Mouse (Mus musculus) hematopoietic stem cell, adult 5-6 weeks (primary cell): Measurements from ENCODE around the gene Slc50a1. TPM values are rescaled to one million over a fixed set of nuclear protein-coding genes. Genes with fewer than 3 reads are reported as not detected.

ENCODE experiments used
- ATAC-seq, 2 experiments: fragments of 125-278 bp in 1 of 2; replicated peaks in 1 of 2; 2 replicates each; pipeline ENCODE4 v1.8.0; 2016 to 2017; ENCODE audit warnings: inconsistent platforms in 2 of 2, mild to moderate bottlenecking in 2 of 2, moderate number of reproducible peaks in 2 of 2, low read depth in 1 of 2, moderate TSS enrichment in 1 of 2; ENCODE audit not compliant: low FRiP score in 2 of 2, poor library complexity in 2 of 2, severe bottlenecking in 2 of 2, insufficient read depth in 1 of 2, low TSS enrichment in 1 of 2
- total RNA-seq: library from RNA; stranded (forward); fragments of 172-1452, 232-1000 nt; gene quantifications from 2 replicates; pipeline ENCODE4 v1.2.3, GENCODE M21; 2017

Gene Slc50a1
- total RNA-seq, 1 experiment from 2014 or later = 96.6 TPM

GRCm38 (mm10) chr3:89299499-89299898 is 29.1 kb upstream of the Slc50a1 start:
- ATAC-seq = peak; percentile 37 to 48; a peak in 3 of 4 replicates

- no peak for ATAC-seq
These were observed 28.5 kb upstream of the Slc50a1 start for GRCm38 (mm10) chr3:89298908-89299307.

- ATAC-seq = no peak
These were observed 26.5 kb upstream of the Slc50a1 start for GRCm38 (mm10) chr3:89296761-89297396.

GRCm38 (mm10) chr3:89295685-89296230 is 25.4 kb upstream of the Slc50a1 start:
- no peak for ATAC-seq

GRCm38 (mm10) chr3:89294195-89294594 is 23.8 kb upstream of the Slc50a1 start:
- no peak for ATAC-seq

- no peak for ATAC-seq
These were observed 23.0 kb upstream of the Slc50a1 start for GRCm38 (mm10) chr3:89293247-89293918.

GRCm38 (mm10) chr3:89292303-89292702 is 21.9 kb upstream of the Slc50a1 start:
- no peak for ATAC-seq

- ATAC-seq = no peak
These were observed 21.5 kb upstream of the Slc50a1 start for GRCm38 (mm10) chr3:89291874-89292273.

- ATAC-seq = no peak
These were observed 18.1 kb upstream of the Slc50a1 start for GRCm38 (mm10) chr3:89288503-89288928.

- ATAC-seq = no peak
These were observed 16.9 kb upstream of the Slc50a1 start for GRCm38 (mm10) chr3:89287286-89287685.

GRCm38 (mm10) chr3:89285526-89285925 is 15.2 kb upstream of the Slc50a1 start:
- ATAC-seq = no peak

GRCm38 (mm10) chr3:89284261-89284660 is 13.9 kb upstream of the Slc50a1 start:
- no peak for ATAC-seq

GRCm38 (mm10) chr3:89282291-89282643 is 11.9 kb upstream of the Slc50a1 start:
- no peak for ATAC-seq

- peak; percentile 61 to 62; a peak in 3 of 4 replicates for ATAC-seq
These were observed 11.4 kb upstream of the Slc50a1 start for GRCm38 (mm10) chr3:89281579-89282290.

GRCm38 (mm10) chr3:89280606-89281511 is 10.5 kb upstream of the Slc50a1 start, which contains the start of gene Efna1:
Gene Efna1, minus strand, starts transcription at chr3:89281142.
- ATAC-seq = no peak; a peak in 1 of 4 replicates

GRCm38 (mm10) chr3:89280050-89280605 is 9.8 kb upstream of the Slc50a1 start:
- no peak for ATAC-seq
